Mouse (Mus musculus): ENCODE measurements around the gene Slc6a9. TPM values are rescaled to one million over a fixed set of nuclear protein-coding genes. Genes with fewer than 3 reads are reported as not detected.

Slc6a9 gene
- polyA plus RNA-seq, 1 experiment from 2014 or later = 5.9 TPM

DNA sequence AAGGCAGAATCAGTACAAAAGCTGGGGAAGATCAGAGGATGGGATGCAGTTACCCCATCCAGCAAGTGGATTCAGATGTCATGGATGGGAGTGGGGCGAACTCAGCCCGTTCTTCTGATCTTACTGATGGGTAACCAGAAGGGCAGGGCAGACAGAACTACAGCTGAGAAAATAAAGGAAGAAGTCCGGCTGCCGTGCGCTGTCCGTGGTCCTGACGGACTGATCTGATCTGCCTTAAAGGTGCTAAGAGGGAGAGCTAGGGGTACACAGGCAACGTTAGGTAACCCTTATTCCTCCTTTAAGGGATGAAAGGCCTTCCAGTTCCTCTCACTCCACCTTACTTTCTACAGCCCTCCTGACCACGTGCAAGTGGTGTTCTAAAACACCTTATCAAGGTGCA lies 59.1 kb downstream of the Slc6a9 start:
- peaks cover 6 to 10% of the 10 kb centered on the region in 2 experiments; a peak in 3 of 4 replicates for H3K4me1 ChIP-seq (ENCODE audit: control insufficient read depth in 2 of 2, insufficient read depth in 2 of 2, low read length in 2 of 2)
- no peak overlapping the region for H3K27ac ChIP-seq (replicated peaks in 1 of 2; ENCODE audit: control insufficient read depth in 1 of 2, insufficient read depth in 1 of 2, low read depth in 2 of 2, low read length in 2 of 2)
- H3K36me3 ChIP-seq (ENCODE audit: control insufficient read depth, insufficient read depth, low read length) = peaks cover 64% of the 10 kb centered on the region
- no peaks in the 10 kb centered on the region for H3K27me3 ChIP-seq (ENCODE audit: control insufficient read depth, insufficient read depth, low read length)
- no peak overlapping the region for H3K4me2 ChIP-seq (ENCODE audit: low read length)
- H3K9ac ChIP-seq (ENCODE audit: low read length) = no peak overlapping the region
- ATAC-seq (ENCODE audit: insufficient number of reproducible peaks, insufficient read depth, low FRiP score, low read depth) = no peak
- H3K4me3 ChIP-seq (ENCODE audit: control insufficient read depth in 1 of 2, insufficient read depth in 1 of 2, low read depth in 1 of 2, low read length in 2 of 2) = no peak overlapping the region
- 14% methylated on average over 9 of the region's 9 CpGs for WGBS
- H3K9me3 ChIP-seq (ENCODE audit: control insufficient read depth, low read length) = no peaks in the 10 kb centered on the region

DNA sequence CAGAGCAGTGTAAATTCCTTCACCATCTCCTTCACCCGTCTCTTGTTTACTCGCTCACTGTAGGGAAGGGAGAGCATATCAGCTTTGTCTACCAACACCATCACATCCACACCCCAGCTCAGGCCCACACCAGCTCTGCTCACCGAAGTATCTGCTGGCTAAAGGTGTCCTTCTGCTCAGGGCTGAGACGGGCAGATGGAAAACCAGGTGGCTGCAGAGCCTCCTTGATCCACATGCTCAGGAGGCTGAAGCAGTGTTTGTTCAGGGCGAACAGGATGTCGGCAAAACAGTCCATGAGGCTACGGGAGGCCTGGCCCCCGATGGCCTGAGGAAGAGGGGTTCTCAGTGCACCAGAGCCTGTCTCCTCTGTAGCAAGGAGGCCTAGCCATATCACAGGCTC lies 60.3 kb downstream of the Slc6a9 start:
- Histone ChIP-seq H3K9ac (ENCODE audit: low read length) (no peak overlapping the region), H3K27me3 (ENCODE audit: control insufficient read depth, insufficient read depth, low read length) (no peaks in the 10 kb centered on the region), H3K36me3 (ENCODE audit: control insufficient read depth, insufficient read depth, low read length) (peaks cover 65% of the 10 kb centered on the region), H3K4me2 (ENCODE audit: low read length) (no peak overlapping the region), H3K4me3 (ENCODE audit: control insufficient read depth in 1 of 2, insufficient read depth in 1 of 2, low read depth in 1 of 2, low read length in 2 of 2) (no peak overlapping the region), H3K9me3 (ENCODE audit: control insufficient read depth, low read length) (no peaks in the 10 kb centered on the region), H3K27ac (replicated peaks in 1 of 2; ENCODE audit: control insufficient read depth in 1 of 2, insufficient read depth in 1 of 2, low read depth in 2 of 2, low read length in 2 of 2) (no peak overlapping the region), H3K4me1 (ENCODE audit: control insufficient read depth in 2 of 2, insufficient read depth in 2 of 2, low read length in 2 of 2) (peaks cover 6 to 10% of the 10 kb centered on the region in 2 experiments; a peak in 3 of 4 replicates)
- 90% methylated on average over 8 of the region's 8 CpGs for WGBS
- no peak for ATAC-seq (ENCODE audit: insufficient number of reproducible peaks, insufficient read depth, low FRiP score, low read depth)

DNA sequence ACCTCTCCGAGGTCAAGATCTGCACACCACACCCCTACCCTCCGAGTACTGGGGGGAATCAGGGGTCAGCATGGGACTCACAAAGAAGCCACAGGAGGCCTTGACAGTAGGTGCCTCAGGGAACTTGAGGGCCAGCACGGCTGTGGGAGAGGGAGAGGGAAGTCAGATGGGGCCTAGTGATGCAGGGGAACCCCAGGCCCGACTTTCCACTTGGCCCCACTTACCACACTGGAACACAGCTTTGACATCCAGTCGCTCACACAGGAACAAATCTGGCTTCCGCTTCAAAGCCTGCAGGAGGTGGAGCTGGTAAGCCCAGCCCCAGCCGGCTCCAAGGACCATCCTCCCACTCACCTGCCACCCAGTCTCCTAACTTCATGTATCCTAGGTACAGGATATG lies 61.0 kb downstream of the Slc6a9 start:
- H3K27me3 ChIP-seq (ENCODE audit: control insufficient read depth, insufficient read depth, low read length) = no peaks in the 10 kb centered on the region
- no peaks in the 10 kb centered on the region for H3K9me3 ChIP-seq (ENCODE audit: control insufficient read depth, low read length)
- peaks cover 6 to 10% of the 10 kb centered on the region in 2 experiments; a peak in 3 of 4 replicates for H3K4me1 ChIP-seq (ENCODE audit: control insufficient read depth in 2 of 2, insufficient read depth in 2 of 2, low read length in 2 of 2)
- H3K4me2 ChIP-seq (ENCODE audit: low read length) = no peak overlapping the region
- H3K9ac ChIP-seq (ENCODE audit: low read length) = no peak overlapping the region
- no peak overlapping the region for H3K4me3 ChIP-seq (ENCODE audit: control insufficient read depth in 1 of 2, insufficient read depth in 1 of 2, low read depth in 1 of 2, low read length in 2 of 2)
- 79% methylated on average over 7 of the region's 7 CpGs for WGBS
- H3K27ac ChIP-seq (replicated peaks in 1 of 2; ENCODE audit: control insufficient read depth in 1 of 2, insufficient read depth in 1 of 2, low read depth in 2 of 2, low read length in 2 of 2) = no peak overlapping the region
- H3K36me3 ChIP-seq (ENCODE audit: control insufficient read depth, insufficient read depth, low read length) = peaks cover 65% of the 10 kb centered on the region
- ATAC-seq (ENCODE audit: insufficient number of reproducible peaks, insufficient read depth, low FRiP score, low read depth) = no peak

DNA sequence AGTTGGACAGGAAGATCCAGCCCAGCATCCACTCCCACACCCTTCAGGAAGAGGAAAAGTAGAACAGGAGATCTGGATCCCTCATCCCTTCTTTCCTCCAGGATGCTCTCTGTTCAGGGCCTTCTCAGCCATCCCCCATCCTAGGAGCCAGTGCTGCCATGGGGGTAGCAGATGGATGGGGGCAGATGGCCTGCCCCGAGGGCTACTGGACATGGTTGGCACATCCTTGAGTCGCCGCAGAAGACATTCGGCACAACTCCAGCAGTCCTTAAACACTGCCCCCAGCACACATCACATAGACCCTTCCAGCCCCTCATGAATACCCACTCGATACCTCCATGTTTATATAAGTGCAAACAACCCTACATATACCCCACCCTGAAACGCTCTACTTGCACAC lies 61.7 kb downstream of the Slc6a9 start:
- H3K27ac ChIP-seq (replicated peaks in 1 of 2; ENCODE audit: control insufficient read depth in 1 of 2, insufficient read depth in 1 of 2, low read depth in 2 of 2, low read length in 2 of 2) = no peak overlapping the region
- H3K4me1 ChIP-seq (ENCODE audit: control insufficient read depth in 2 of 2, insufficient read depth in 2 of 2, low read length in 2 of 2) = peaks cover 5 to 7% of the 10 kb centered on the region in 2 experiments; a peak in 3 of 4 replicates
- H3K4me2 ChIP-seq (ENCODE audit: low read length) = no peak overlapping the region
- peaks cover 71% of the 10 kb centered on the region for H3K36me3 ChIP-seq (ENCODE audit: control insufficient read depth, insufficient read depth, low read length)
- H3K9ac ChIP-seq (ENCODE audit: low read length) = no peak overlapping the region
- 94% methylated on average over 6 of the region's 6 CpGs for WGBS
- no peaks in the 10 kb centered on the region for H3K9me3 ChIP-seq (ENCODE audit: control insufficient read depth, low read length)
- no peaks in the 10 kb centered on the region for H3K27me3 ChIP-seq (ENCODE audit: control insufficient read depth, insufficient read depth, low read length)
- ATAC-seq (ENCODE audit: insufficient number of reproducible peaks, insufficient read depth, low FRiP score, low read depth) = no peak
- H3K4me3 ChIP-seq (ENCODE audit: control insufficient read depth in 1 of 2, insufficient read depth in 1 of 2, low read depth in 1 of 2, low read length in 2 of 2) = no peak overlapping the region

DNA sequence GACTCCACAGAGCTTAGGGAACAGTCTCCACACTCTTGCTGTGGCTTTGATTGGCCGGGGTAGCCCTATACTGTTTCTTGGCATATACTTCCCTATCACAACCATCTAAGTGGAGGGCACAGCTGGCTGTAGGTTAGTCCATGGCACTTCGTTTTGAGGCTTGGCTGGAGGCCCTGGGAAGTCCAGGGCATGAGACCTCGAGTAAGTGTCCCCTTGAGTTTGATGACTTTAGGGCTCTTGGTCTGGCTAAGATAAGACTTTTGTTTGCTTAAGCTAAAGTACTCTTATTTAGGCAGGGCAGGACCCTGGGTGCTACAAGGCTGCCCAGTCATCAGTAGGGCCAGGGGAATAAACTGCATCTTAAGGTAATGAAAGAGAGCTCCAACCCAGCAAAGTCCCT lies 63.8 kb downstream of the Slc6a9 start:
- no peak overlapping the region for H3K4me2 ChIP-seq (ENCODE audit: low read length)
- H3K27ac ChIP-seq (replicated peaks in 1 of 2; ENCODE audit: control insufficient read depth in 1 of 2, insufficient read depth in 1 of 2, low read depth in 2 of 2, low read length in 2 of 2) = no peak overlapping the region
- peaks cover 92% of the 10 kb centered on the region for H3K36me3 ChIP-seq (ENCODE audit: control insufficient read depth, insufficient read depth, low read length)
- no peaks in the 10 kb centered on the region for H3K9me3 ChIP-seq (ENCODE audit: control insufficient read depth, low read length)
- no peak overlapping the region for H3K9ac ChIP-seq (ENCODE audit: low read length)
- no peak overlapping the region for H3K4me3 ChIP-seq (ENCODE audit: control insufficient read depth in 1 of 2, insufficient read depth in 1 of 2, low read depth in 1 of 2, low read length in 2 of 2)
- ATAC-seq (ENCODE audit: insufficient number of reproducible peaks, insufficient read depth, low FRiP score, low read depth) = no peak
- H3K4me1 ChIP-seq (ENCODE audit: control insufficient read depth in 2 of 2, insufficient read depth in 2 of 2, low read length in 2 of 2) = no peaks in the 10 kb centered on the region
- 69% methylated on average over 3 of the region's 3 CpGs for WGBS
- no peaks in the 10 kb centered on the region for H3K27me3 ChIP-seq (ENCODE audit: control insufficient read depth, insufficient read depth, low read length)

DNA sequence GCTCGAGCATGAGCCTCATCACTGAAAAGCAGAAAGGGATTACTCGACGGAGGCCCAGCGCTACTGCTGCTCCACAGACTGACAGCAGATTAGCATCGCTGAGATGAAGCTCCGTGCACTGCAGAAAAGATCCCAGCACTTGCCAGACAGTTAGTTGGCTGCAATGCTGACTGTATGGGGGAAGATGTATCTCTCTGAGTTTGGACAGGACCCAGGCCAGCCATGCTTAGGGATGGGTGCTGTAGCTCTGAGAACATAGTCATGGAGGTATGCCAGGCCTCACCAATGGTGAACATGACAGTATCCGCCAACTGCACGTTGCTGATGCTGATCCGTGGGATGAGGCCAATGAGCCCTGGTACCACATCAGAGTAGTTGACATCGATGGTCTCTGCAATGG lies 69.8 kb downstream of the Slc6a9 start:
- ATAC-seq (ENCODE audit: insufficient number of reproducible peaks, insufficient read depth, low FRiP score, low read depth) = no peak
- no peaks in the 10 kb centered on the region for H3K9me3 ChIP-seq (ENCODE audit: control insufficient read depth, low read length)
- H3K27ac ChIP-seq (replicated peaks in 1 of 2; ENCODE audit: control insufficient read depth in 1 of 2, insufficient read depth in 1 of 2, low read depth in 2 of 2, low read length in 2 of 2) = no peak overlapping the region
- H3K9ac ChIP-seq (ENCODE audit: low read length) = no peak overlapping the region
- H3K36me3 ChIP-seq (ENCODE audit: control insufficient read depth, insufficient read depth, low read length) = peaks cover 90% of the 10 kb centered on the region
- WGBS = 89% methylated on average over 10 of the region's 10 CpGs
- no peak overlapping the region for H3K4me3 ChIP-seq (ENCODE audit: control insufficient read depth in 1 of 2, insufficient read depth in 1 of 2, low read depth in 1 of 2, low read length in 2 of 2)
- peaks cover 3 to 5% of the 10 kb centered on the region in 2 experiments; a peak in 3 of 4 replicates for H3K4me1 ChIP-seq (ENCODE audit: control insufficient read depth in 2 of 2, insufficient read depth in 2 of 2, low read length in 2 of 2)
- no peak overlapping the region for H3K4me2 ChIP-seq (ENCODE audit: low read length)
- no peaks in the 10 kb centered on the region for H3K27me3 ChIP-seq (ENCODE audit: control insufficient read depth, insufficient read depth, low read length)

DNA sequence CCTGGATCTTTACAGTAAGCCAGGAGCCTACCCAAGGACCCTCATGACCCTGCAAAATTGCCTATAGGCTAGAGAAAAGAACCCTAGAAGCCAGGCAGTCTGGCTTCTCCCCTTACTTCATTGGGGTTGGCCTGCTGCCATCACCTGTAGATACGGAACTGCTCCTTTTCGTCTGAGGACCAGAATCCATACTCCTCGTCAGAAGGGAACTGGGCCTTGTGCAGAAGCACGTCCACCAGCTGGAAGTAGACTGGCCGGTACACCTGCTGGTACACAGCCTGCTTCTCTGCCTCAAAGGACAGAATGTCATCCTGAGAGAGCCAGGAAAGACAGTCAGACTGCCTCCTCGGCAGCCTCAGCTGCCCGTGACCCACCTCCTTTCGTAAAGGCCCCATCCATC lies 70.5 kb downstream of the Slc6a9 start:
- Histone ChIP-seq H3K9ac (ENCODE audit: low read length) (no peak overlapping the region), H3K27me3 (ENCODE audit: control insufficient read depth, insufficient read depth, low read length) (no peaks in the 10 kb centered on the region), H3K9me3 (ENCODE audit: control insufficient read depth, low read length) (no peaks in the 10 kb centered on the region), H3K4me2 (ENCODE audit: low read length) (no peak overlapping the region), H3K4me1 (ENCODE audit: control insufficient read depth in 2 of 2, insufficient read depth in 2 of 2, low read length in 2 of 2) (peaks cover 3 to 6% of the 10 kb centered on the region in 2 experiments; a peak in 3 of 4 replicates), H3K27ac (replicated peaks in 1 of 2; ENCODE audit: control insufficient read depth in 1 of 2, insufficient read depth in 1 of 2, low read depth in 2 of 2, low read length in 2 of 2) (no peak overlapping the region), H3K36me3 (ENCODE audit: control insufficient read depth, insufficient read depth, low read length) (peaks cover 87% of the 10 kb centered on the region), H3K4me3 (ENCODE audit: control insufficient read depth in 1 of 2, insufficient read depth in 1 of 2, low read depth in 1 of 2, low read length in 2 of 2) (no peak overlapping the region)
- WGBS = 83% methylated on average over 8 of the region's 8 CpGs
- no peak for ATAC-seq (ENCODE audit: insufficient number of reproducible peaks, insufficient read depth, low FRiP score, low read depth)

DNA sequence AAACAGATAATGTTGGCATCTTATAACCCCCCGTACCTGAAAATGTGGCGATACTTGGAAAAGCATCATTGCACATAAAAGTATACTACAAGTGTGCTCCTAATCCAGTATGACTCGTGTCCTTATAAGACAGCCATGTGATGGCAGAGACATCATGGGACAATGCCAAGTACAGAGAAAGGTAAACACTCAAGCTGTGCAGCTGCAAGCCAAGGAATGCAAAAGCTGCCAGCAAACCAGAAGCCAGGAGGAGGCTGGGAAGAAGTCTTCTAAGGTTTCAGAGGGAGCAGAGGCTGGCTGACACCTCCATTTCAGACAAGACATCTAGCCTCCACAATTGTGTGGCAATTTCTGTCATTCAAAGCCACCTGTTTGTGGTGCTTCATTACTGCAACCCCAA lies 71.9 kb downstream of the Slc6a9 start:
- Histone ChIP-seq H3K9me3 (ENCODE audit: control insufficient read depth, low read length) (no peaks in the 10 kb centered on the region), H3K4me3 (ENCODE audit: control insufficient read depth in 1 of 2, insufficient read depth in 1 of 2, low read depth in 1 of 2, low read length in 2 of 2) (no peak overlapping the region), H3K27ac (replicated peaks in 1 of 2; ENCODE audit: control insufficient read depth in 1 of 2, insufficient read depth in 1 of 2, low read depth in 2 of 2, low read length in 2 of 2) (no peak overlapping the region), H3K4me1 (ENCODE audit: control insufficient read depth in 2 of 2, insufficient read depth in 2 of 2, low read length in 2 of 2) (peaks cover 3 to 9% of the 10 kb centered on the region in 2 experiments; a peak in 3 of 4 replicates), H3K4me2 (ENCODE audit: low read length) (no peak overlapping the region), H3K9ac (ENCODE audit: low read length) (no peak overlapping the region), H3K36me3 (ENCODE audit: control insufficient read depth, insufficient read depth, low read length) (peaks cover 86% of the 10 kb centered on the region), H3K27me3 (ENCODE audit: control insufficient read depth, insufficient read depth, low read length) (no peaks in the 10 kb centered on the region)
- ATAC-seq (ENCODE audit: insufficient number of reproducible peaks, insufficient read depth, low FRiP score, low read depth) = no peak
- 87% methylated on average over 3 of the region's 3 CpGs for WGBS

Data from heart, embryonic 14.5 days (tissue).